Mouse (Mus musculus) CH12.LX (cell line): ENCODE results near the gene Zmynd19. TPM values are rescaled to one million over a fixed set of nuclear protein-coding genes. Genes with fewer than 3 reads are reported as not detected.

Source experiments
- DNase-seq: peaks from one replicate; pipeline ENCODE4 v3.0.0-alpha.2; 2013; ENCODE audit errors: extremely low read depth
- H3K27ac ChIP-seq: 2 replicates; pipeline ENCODE4 v1.5.1; 2012; ENCODE audit warnings: low read depth, mild to moderate bottlenecking, control low read depth, moderate library complexity; ENCODE audit not compliant: insufficient read depth
- H3K27me3 ChIP-seq: replicated peaks from 2 replicates; pipeline ENCODE3; 2012; ENCODE audit warnings: inconsistent platforms
- H3K36me3 ChIP-seq, 2 experiments: replicated peaks in 1 of 2; 2 replicates each; pipeline versions ENCODE3 to v1.6.1; 2012; ENCODE audit warnings: inconsistent platforms in 1 of 2, low read length in 1 of 2, mild to moderate bottlenecking in 1 of 2, mixed read lengths in 1 of 2, moderate library complexity in 1 of 2; ENCODE audit not compliant: control insufficient read depth in 1 of 2, insufficient read depth in 1 of 2
- H3K4me1 ChIP-seq, 2 experiments: 2 replicates each; pipeline ENCODE4 v1.6.1; 2012; ENCODE audit warnings: inconsistent platforms in 1 of 2, moderate library complexity in 1 of 2; ENCODE audit not compliant: insufficient read depth in 2 of 2, control insufficient read depth in 1 of 2
- H3K4me2 ChIP-seq: 2 replicates; pipeline ENCODE4 v1.6.1; 2012; ENCODE audit warnings: low read depth, mild to moderate bottlenecking, control low read depth; ENCODE audit not compliant: poor library complexity, insufficient read depth, severe bottlenecking
- H3K4me3 ChIP-seq, 3 experiments: fragments of 150-350 bp in 1 of 3; sonication (generic) in 1 of 3; replicated peaks in 1 of 3; 2 replicates each; pipeline versions ENCODE3 to v1.5.1; 2011 to 2012; ENCODE audit warnings: low read depth in 2 of 3, low read length in 2 of 3, mild to moderate bottlenecking in 2 of 3, moderate library complexity in 2 of 3, control low read depth in 1 of 3, improper control_type of control experiment in 1 of 3, inconsistent platforms in 1 of 3, mixed read lengths in 1 of 3; ENCODE audit not compliant: poor library complexity in 1 of 3
- H3K79me2 ChIP-seq: replicated peaks from 2 replicates; pipeline ENCODE4 v1.6.1; 2012; ENCODE audit warnings: mild to moderate bottlenecking, moderate library complexity; ENCODE audit not compliant: control insufficient read depth, poor library complexity, insufficient read depth, severe bottlenecking; ENCODE audit errors: extremely low read depth
- H3K9ac ChIP-seq: 2 replicates; pipeline ENCODE4 v1.6.1; 2012; ENCODE audit warnings: low read depth, mild to moderate bottlenecking, control low read depth, moderate library complexity; ENCODE audit not compliant: insufficient read depth
- H3K9me3 ChIP-seq: replicated peaks from 2 replicates; pipeline ENCODE3; 2012; ENCODE audit warnings: low read length, inconsistent platforms, mixed read lengths
- BHLHE40 ChIP-seq: IDR thresholded peaks from 2 replicates; pipeline ENCODE4 v1.6.1; 2011; ENCODE audit warnings: mild to moderate bottlenecking, low read depth, low read length, improper control_type of control experiment
- CHD2 ChIP-seq: IDR thresholded peaks from 2 replicates; pipeline ENCODE4 v1.6.1; 2011; ENCODE audit warnings: low read length, improper control_type of control experiment
- CTCF ChIP-seq, 2 experiments: IDR thresholded peaks in 1 of 2; conservative IDR thresholded peaks in 1 of 2; 2 replicates each; pipeline ENCODE4 v1.5.1; 2011 to 2012; ENCODE audit warnings: low read depth in 2 of 2, low read length in 2 of 2, improper control_type of control experiment in 1 of 2, inconsistent platforms in 1 of 2, mild to moderate bottlenecking in 1 of 2, moderate library complexity in 1 of 2
- ELF1 ChIP-seq: IDR thresholded peaks from 2 replicates; pipeline ENCODE4 v1.6.1; 2014; ENCODE audit warnings: low read depth, mild to moderate bottlenecking, inconsistent platforms, low read length, improper control_type of control experiment
- EP300 ChIP-seq: IDR thresholded peaks from 2 replicates; pipeline ENCODE4 v1.6.1; 2011; ENCODE audit warnings: low read length, improper control_type of control experiment
- GABPA ChIP-seq: IDR thresholded peaks from 2 replicates; pipeline ENCODE4 v1.6.1; 2012; ENCODE audit warnings: low read depth, low read length, improper control_type of control experiment, inconsistent platforms; ENCODE audit not compliant: insufficient replicate concordance
- HCFC1 ChIP-seq: IDR thresholded peaks from 2 replicates; pipeline ENCODE4 v1.6.1; 2012; ENCODE audit warnings: low read depth, mild to moderate bottlenecking, inconsistent platforms, low read length, improper control_type of control experiment
- KAT2A ChIP-seq: IDR thresholded peaks from 2 replicates; pipeline ENCODE4 v1.6.1; 2012; ENCODE audit warnings: low read length, improper control_type of control experiment, inconsistent platforms; ENCODE audit not compliant: insufficient replicate concordance
- MAFK ChIP-seq: IDR thresholded peaks from 2 replicates; pipeline ENCODE4 v1.6.1; 2011; ENCODE audit warnings: low read length, improper control_type of control experiment; ENCODE audit not compliant: insufficient replicate concordance
- MAZ ChIP-seq: IDR thresholded peaks from 2 replicates; pipeline ENCODE4 v1.6.1; 2012; ENCODE audit warnings: low read depth, mild to moderate bottlenecking, inconsistent platforms, low read length, improper control_type of control experiment, moderate library complexity
- MYC ChIP-seq: IDR thresholded peaks from 2 replicates; pipeline ENCODE4 v1.6.1; 2011; ENCODE audit warnings: low read depth, mild to moderate bottlenecking, improper control_type of control experiment, low read length
- NRF1 ChIP-seq: IDR thresholded peaks from 2 replicates; pipeline ENCODE4 v1.6.1; 2014; ENCODE audit warnings: low read depth, mild to moderate bottlenecking, inconsistent platforms, low read length, improper control_type of control experiment, moderate library complexity
- PAX5 ChIP-seq: IDR thresholded peaks from 2 replicates; pipeline ENCODE4 v1.6.1; 2012; ENCODE audit warnings: low read length, inconsistent platforms, mixed read lengths
- POLR2A ChIP-seq: IDR thresholded peaks from 2 replicates; pipeline ENCODE4 v1.6.1; 2011; ENCODE audit warnings: low read depth, mild to moderate bottlenecking, improper control_type of control experiment, low read length
- POLR2AphosphoS2 ChIP-seq: IDR thresholded peaks from 2 replicates; pipeline ENCODE4 v1.6.1; 2011; ENCODE audit warnings: low read depth, low read length, improper control_type of control experiment
- RAD21 ChIP-seq: IDR thresholded peaks from 2 replicates; pipeline ENCODE4 v1.6.1; 2011; ENCODE audit warnings: low read depth, mild to moderate bottlenecking, low read length, improper control_type of control experiment, moderate library complexity
- SIN3A ChIP-seq: IDR thresholded peaks from 2 replicates; pipeline ENCODE4 v1.6.1; 2012; ENCODE audit warnings: low read length, improper control_type of control experiment, inconsistent platforms
- SMC3 ChIP-seq: IDR thresholded peaks from 2 replicates; pipeline ENCODE4 v1.6.1; 2011; ENCODE audit warnings: low read depth, low read length, improper control_type of control experiment
- TCF12 ChIP-seq: IDR thresholded peaks from 2 replicates; pipeline ENCODE4 v1.6.1; 2014; ENCODE audit warnings: low read depth, mild to moderate bottlenecking, inconsistent platforms, low read length, improper control_type of control experiment
- USF1 ChIP-seq: IDR thresholded peaks from 2 replicates; pipeline ENCODE4 v1.6.1; 2014; ENCODE audit warnings: low read depth, mild to moderate bottlenecking, inconsistent platforms, low read length, improper control_type of control experiment
- dilution Hi-C: fragments of 300-500 bp; cut with MboI; formaldehyde crosslinking; loops from 2 replicates; pipeline ENCODE4 v1.14.3; 2020; ENCODE audit warnings: low sequenced_read_pairs; ENCODE audit not compliant: extremely low pct_unique_long_range_greater_than_20kb, extremely low pct_ligation_motif_present
- in situ Hi-C: fragments of 300-500 bp; cut with MboI; formaldehyde crosslinking; loops from 3 replicates; pipeline ENCODE4 v1.14.3; 2019; ENCODE audit warnings: low sequenced_read_pairs, low pct_ligation_motif_present, low pct_unique_long_range_greater_than_20kb, mixed read lengths
- polyA plus RNA-seq: library from polyadenylated mRNA; unstranded; fragments of >175 nt; gene quantifications from 2 replicates; pipeline ENCODE4 v1.2.1, GENCODE M21; 2012; ENCODE audit warnings: low read depth; ENCODE audit not compliant: insufficient read length
- total RNA-seq, 2 experiments: library from RNA; depleted of rRNA; stranded (reverse); fragments of 300-350 nt in 1 of 2; fragments of >200 nt in 1 of 2; gene quantifications; 2 replicates each; pipeline ENCODE4 v1.2.3; 2012 to 2014

Zmynd19 gene
- total and polyA plus RNA-seq, 3 experiments: 40.9 to 70.2 (median 41.6) TPM

GRCm38 (mm10) chr2:24952537-24953055, 3.0 kb downstream of the Zmynd19 start:
- in situ Hi-C loops (no loop called here), dilution Hi-C loops (no loop called here)
- Histone ChIP-seq H3K4me2 (no peak overlapping the region), H3K27ac (no peak overlapping the region), H3K79me2 (peaks cover 22% of the 10 kb centered on the region), H3K9ac (no peak overlapping the region), H3K9me3 (no peaks in the 10 kb centered on the region), H3K27me3 (peaks cover 2% of the 10 kb centered on the region), H3K36me3 (peaks cover 35 to 56% of the 10 kb centered on the region in 2 experiments), H3K4me3 (no peak overlapping the region), H3K4me1 (peaks cover 4 to 60% of the 10 kb centered on the region in 2 experiments; a peak in 3 of 4 replicates)
- no peak for DNase-seq
- TF ChIP-seq PAX5 (no peak), BHLHE40 (no peak), MYC (no peak), GABPA (no peak), MAFK (no peak), MAZ (no peak), ELF1 (no peak), POLR2A (no peak), USF1 (no peak), EP300 (no peak), SIN3A (no peak), POLR2AphosphoS2 (no peak)

- no peak for DNase-seq
- peaks cover 20% of the 10 kb centered on the region for H3K79me2 ChIP-seq
- in situ Hi-C loops (no loop called here), dilution Hi-C loops (no loop called here)
- H3K9ac ChIP-seq: no peak overlapping the region
- peaks cover 44 to 76% of the 10 kb centered on the region in 2 experiments for H3K36me3 ChIP-seq
- H3K4me3 ChIP-seq: no peak overlapping the region
- peaks cover 0 to 32% of the 10 kb centered on the region in 2 experiments; a peak in 3 of 4 replicates for H3K4me1 ChIP-seq
- no peaks in the 10 kb centered on the region for H3K27me3 ChIP-seq
- no peak overlapping the region for H3K27ac ChIP-seq
- TF ChIP-seq TCF12 (peak; percentile 28; the same call in 1 of the 2 replicates), NRF1 (no peak), RAD21 (peak; percentile 15), SMC3 (peak; percentile 15; the same call in 1 of the 2 replicates), CHD2 (no peak), HCFC1 (no peak), KAT2A (no peak), CTCF (conservative IDR thresholded peaks at IDR 0.05 in 1 of 2, IDR thresholded peaks at IDR 0.05 in 1 of 2; ENCODE audit: low read depth in 2 of 2, low read length in 2 of 2) (peak; percentile 27 to 62; a peak in 3 of 4 replicates), GABPA (no peak)
- no peaks in the 10 kb centered on the region for H3K9me3 ChIP-seq
- H3K4me2 ChIP-seq: no peak overlapping the region
Observed at GRCm38 (mm10) chr2:24960910-24961309, 11.3 kb downstream of the Zmynd19 start.
